Mouse (Mus musculus): ENCODE measurements at regions not wholly inside any gene's neighbourhood (a gene's known extent, or its start where the extent isn't known, plus 50 kb on each side); places are given as distances from the start of the nearest gene placed in this dataset.

DNA sequence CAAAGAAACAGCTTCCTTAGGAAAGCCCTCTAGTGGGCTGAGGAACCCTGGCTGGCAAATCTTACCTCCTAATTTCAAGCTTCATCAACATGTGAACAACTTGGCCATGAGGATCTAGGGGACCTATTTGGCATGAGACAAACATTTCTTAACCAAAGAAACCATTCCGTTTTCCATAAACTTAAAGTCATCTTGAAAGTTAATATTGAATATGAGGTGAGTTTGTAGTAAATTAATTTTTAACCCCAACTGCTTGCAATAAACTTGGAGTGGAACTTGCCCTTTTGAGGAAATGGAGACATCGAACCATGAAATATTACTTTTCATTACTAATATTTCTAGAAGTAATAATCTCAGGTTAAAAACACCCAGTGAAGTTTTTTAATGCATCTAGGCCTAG lies 229.7 kb downstream of the Cdh26 start:
- no peak for DNase-seq

DNA sequence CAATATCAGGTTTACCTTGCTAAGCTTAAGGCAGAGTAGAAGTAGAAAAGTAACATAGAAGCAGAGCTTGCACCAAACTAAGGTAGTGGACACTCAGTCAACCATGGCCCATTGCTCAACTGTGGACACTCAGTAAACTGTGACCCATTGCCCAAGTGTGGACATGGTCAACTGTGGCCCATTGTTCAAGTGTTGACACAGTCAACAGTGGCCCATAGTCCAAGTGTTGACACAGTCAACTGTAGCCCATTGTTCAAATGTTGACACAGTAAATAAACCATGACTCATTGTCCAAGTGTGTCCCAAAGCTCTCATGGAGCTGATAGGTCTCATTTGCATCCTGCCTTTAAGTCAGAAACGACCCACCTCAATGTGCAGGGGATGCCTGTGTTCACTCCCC lies 232.1 kb downstream of the Cdh26 start:
- no peak for DNase-seq

DNA sequence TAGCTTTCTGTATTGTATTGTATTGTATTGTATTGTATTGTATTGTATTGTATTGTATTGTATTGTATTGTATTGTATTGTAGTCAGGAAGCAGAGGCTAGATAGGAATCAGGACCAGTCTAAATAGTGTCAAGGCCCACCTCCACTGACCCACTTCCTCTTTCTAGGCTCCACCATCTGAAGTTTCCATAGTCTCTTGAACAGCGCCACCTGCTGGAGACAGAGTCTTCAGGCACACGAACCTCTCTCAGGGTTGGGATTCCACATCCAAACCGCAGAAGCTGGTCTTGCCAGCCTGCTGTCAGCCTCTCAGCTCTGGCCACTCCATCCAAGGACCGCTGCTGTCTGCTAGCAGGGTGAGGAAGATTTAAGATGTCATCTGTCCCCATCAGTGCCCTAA lies 234.6 kb downstream of the Cdh26 start:
- DNase-seq = peak; percentile 23 to 69

DNA sequence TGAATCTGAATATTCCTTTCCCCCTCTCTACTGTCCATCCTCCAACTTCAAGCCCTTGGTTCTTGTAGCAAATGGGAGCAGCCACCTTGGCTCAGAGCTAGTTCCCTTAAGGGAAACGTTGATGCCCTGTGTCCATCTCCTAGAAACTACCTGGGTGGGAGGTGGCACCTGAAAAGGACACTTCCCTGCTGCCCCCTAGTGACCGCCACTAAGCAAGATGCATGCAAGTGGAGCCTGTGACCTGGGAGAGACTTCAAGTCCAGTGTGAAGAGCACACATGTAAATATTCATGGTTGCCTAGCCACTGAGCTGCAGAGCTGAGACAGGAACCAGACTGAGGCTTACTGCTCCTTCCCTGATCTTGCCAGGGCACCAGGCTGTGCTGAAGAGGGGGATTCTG lies 238.1 kb downstream of the Cdh26 start:
- DNase-seq = peak in 1 of 2 experiments; percentile 12

DNA sequence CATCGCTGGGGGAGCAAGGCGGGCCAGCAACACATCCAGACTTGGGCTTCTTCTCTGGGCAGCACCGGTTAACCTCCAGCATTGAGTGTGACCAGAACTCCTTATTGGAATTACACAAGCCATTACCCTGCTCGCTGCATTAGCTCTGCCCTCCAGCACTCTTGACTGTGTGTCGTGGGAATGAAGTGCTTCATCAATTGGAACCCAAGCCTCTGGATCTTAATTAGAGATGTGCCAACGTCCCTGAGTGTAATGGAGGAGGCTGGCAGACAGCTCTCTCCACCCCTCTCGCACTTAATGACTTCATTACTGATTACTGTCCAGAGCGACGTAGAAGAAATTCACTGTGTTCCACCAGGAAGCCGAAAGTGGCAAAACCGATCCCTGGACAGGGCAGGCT lies 240.6 kb downstream of the Cdh26 start:
- peak in 1 of 2 experiments; percentile 9 for DNase-seq

DNA sequence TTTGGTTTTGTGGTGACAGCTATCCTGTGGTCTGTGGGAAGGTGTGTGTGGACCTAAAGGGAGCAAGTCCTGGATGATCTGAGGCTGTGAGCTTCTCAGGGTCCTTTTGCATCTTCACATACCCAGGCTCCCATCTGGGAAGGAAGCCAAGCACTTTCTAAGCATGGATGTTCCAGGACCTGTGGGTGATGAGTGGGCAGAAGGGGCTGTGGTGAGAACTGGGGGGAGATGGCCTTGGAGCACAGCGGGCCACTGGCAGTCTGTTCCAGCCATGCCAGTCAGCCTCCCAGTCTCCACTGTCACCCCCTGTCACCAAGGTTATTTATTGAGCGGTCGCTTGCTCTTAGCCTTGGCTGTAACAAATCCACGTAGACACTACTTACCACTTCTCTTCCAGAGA lies 243.3 kb downstream of the Cdh26 start:
- no peak for DNase-seq

DNA sequence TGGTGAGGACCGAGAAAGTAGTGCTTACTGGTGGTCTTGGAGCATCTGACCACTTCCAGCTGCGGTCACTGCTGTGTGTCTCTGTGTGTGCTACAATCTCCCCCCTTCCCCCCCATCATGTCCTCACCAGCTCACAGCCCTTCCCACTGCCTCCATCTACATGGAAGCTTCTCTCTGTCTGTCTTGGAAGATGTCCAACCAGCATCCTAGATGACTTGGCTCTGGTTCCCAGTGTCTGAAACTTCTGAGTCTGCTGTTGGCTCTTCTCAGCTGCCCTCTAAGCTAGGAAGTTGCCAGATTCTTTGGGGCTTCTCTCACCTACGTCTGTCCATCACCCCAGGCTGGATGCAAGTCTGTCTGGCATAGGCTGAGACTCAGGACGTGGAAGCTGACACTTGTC lies 244.3 kb downstream of the Cdh26 start:
- no peak for DNase-seq

DNA sequence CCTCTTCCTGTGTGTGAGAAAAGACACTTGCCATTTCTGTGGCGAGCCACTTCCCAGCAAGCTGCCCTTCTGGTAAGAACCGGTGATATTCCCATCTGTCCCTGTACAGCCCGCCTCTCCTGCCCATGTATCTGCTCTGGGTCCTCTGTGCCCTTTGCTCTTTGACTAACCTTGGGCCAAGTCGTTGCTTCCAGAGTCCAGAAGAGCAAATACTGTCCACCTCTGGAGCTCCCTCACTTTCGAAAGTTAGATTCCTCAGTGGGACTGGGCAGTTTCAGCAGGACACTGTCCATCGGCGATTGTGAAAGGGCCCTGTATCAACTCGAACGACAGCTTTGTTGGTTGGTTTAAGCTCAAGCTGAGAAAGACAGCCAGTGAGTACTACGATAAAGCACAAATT lies 246.6 kb downstream of the Cdh26 start:
- no peak for DNase-seq

DNA sequence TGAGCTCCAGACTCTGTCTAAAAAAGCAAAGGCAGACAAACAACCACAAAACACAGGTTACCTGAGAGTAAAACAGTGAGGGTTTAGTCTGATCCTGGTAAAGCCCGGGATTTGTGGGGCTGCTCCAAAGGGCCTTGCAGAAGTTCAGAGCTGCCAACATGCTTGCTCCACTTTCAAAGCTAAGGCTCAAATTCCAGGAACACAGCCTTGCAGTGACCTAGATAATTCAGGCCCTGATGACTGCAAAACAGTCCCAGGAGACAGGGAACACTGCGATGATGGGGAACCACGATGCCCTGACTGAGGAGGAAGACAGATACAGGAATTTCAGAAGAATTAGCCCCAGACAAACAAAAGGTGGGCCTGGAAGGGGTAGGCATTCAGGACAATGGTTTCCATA lies 250.0 kb downstream of the Cdh26 start:
- peak in 1 of 2 experiments; percentile 22 for DNase-seq

DNA sequence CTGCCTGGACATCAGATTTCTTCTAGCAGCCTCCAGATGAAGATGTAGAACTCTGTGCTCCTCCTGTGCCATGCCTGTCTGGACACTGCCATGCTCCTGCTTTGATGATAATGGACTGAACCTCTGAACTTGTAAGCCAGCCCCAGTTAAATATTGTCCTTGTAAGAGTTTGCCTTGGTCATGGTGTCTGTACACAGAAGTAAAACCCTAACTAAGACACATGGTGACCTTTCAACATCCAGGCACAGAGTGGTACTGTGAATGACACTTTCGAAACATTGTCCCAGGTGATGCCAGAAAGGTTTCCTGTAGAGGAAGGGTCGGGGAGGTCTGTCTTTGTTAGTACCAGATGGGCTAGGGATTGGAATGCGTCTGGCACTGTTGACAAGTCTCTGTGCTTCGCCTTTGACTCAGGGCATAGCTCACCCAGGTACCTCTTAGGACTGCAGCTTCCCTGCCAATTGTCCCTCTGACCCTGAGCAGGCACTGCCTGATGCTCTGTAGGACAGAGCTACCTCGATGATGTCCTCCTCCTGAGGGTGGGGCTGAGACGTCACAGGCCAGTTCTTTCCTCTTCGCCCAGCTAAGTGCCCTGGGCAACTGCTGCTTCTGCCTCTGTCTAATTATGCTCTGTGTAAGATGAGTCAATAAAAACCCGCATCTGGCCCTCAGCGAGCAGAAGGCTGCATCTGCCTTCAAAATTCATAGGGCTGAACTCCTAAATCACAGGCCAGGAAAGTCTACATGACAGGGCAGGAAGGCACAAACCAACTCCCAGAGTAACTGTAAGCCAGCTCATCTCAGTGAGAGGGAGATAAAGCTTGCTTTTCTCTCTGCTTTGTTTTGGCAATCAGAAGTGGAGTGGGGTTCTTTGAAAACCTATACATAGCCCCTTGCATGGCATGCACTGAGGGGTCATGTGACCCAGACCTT lies 254.0 kb downstream of the Cdh26 start:
- DNase-seq = no peak

DNA sequence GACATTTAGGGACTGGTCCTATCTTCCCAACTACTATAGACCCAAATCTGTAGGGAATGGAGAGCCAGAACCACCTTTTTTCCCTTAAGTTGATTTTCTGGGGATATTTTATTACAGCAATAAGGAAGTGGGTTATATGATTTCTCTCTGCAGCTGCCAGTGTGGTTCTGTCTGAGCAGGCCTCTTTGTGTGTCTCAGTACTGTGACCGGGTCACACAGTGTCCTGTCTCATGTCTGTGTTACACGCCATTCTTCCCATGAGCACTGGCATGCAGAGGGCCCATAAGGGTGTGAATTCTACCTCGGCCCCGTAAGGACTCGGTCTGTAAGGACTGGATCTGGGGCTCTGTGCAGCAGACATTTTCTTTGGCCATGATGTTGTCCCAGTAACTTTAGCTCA lies 254.9 kb downstream of the Cdh26 start:
- DNase-seq = no peak

DNA sequence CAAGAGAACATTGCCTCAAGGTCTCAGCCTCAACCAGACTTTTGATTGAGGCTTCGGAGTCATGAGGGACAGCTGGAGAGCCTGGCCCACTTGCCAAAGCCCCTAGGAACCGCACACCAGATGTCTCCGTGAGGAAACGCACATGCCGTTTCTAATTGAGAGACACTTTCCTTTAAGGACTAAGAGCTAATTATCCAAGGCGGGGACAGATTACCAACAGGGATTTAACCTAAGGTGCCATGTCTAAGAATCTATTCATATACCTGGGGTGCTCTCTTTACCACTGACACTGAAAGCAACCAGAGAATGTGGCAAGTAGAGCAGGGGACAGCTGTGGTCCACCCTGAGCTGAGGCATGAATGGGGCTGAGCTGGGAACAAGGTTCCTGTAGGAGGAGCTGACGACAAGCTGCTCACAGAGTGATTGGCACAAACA lies 255.9 kb downstream of the Cdh26 start:
- DNase-seq = no peak

DNA sequence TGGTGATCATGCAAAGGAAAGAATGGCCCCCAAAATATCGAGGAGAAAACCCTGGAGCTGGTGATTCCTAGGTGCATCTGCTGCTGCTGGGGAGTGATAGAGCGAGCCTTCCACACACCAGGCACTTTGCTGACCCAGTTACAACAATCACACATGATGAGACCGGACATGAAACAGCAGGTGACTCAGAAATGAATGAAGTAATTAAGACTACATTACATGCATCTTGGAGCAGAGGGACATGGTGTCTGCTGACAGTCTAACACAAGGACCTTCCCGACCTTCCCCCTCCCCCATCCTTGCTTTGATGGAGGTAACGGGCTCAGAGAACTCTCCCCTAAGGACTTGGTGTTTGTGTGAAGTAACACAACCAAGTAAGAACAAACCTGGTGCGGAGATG lies 258.3 kb downstream of the Cdh26 start:
- DNase-seq = no peak

DNA sequence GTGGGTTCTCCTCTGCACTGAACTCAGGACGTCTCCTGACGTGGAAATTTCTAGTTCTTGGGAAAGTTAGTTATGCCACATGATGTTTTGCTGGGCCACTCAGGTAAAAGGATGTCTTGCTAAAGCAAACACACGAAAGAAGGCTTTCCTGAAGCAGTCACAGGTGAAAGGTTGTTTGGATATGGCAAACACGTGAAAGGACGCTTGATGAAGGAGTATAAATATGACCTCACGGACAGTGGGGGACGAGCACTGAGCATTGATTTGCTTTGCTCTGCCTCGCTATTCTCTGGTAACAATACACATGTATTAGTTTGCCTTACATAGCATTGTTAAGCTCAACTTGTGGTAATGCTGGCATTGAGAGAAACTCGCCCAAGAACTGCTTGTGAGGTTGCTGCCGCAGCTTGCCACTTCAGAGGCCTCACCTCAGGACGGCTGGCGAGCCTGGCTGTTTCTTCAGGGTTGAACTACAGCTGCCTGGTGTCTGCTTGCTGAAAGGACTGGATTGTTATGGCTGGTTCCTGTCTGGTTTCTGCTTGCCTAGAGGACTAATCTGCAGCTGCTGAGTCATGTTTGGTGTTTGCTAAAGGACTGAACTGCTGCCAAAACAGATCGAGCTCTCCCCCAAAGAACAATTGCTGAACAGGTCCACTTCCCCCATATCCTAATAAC lies 261.0 kb downstream of the Cdh26 start:
- peak; percentile 37 to 38 for DNase-seq

DNA sequence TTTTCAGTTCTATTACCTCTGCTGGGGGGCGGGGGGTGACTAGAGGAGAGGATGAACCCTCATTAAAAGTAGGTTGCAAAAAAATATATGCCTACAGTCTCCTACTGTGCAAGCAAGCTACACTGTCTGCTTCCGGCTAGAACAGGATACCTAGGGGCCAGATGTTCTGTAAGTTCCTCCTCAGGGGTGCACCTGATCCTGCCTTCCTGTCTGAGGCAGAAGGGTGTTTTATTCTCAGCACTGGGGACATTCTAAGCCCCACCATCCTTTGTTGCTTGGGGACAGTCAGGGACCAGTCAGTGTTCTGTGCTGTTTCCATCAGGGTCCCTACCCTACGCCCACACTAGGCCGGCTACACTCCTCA lies 261.5 kb downstream of the Cdh26 start:
- DNase-seq = no peak

DNA sequence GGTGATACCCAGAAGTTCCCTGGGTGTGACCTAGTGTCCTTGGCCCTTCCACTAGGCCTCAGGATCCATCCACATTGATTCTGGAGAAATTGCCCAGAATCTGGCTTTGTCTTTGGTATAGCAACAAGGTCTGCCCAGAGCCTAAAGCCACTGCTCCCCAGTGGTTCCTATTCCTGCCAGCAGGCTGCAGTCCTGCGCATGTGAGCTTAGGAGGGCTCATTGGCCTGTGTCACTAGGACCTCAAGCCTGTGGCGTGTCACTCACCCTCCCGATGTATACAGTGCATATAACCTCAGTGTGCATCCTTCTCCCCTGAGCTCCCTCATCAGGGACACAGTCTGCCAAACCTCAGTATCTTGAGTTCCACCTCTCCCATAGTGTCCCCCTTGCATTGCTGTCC lies 261.9 kb downstream of the Cdh26 start:
- no peak for DNase-seq

DNA sequence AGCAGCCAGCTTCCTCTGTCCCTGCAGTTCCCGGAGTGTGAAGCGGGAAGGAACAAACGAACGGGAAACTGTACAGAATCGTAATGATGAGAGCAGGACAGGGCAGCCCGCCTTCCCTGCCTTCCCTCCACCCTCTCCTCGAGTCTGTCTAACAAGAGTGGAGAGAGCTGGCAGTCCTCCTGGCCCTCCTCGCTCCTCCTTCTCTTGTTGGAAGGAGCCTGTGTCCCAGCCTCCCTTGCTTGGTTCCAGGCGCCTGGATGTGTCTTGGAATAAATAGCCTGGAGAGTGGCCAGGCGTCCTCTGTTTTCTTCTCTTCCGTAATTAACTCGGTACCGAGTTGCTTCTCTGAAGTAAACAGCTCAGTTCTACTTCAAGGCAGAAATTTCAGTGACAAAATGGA lies 268.3 kb downstream of the Cdh26 start:
- peak; percentile 72 to 85 for DNase-seq

DNA sequence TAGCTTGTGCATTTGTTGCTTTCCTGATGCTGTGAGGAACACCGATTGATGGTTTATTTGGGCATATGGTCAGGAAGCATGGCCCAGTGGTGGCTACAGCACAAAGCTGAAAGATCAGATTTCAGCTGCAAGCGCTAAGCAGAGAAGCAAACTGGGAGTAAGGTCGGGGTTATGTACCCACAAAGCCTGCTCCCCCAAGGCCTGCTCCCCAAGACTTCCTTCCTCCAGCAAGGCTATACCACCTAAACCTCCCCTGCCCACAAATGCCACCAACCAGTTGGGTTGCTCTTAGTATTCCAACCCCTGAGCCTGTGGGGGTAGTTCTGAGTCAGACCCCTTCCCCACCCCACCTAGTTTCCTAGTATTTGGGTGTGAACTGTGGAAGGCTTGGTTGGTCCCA lies 270.5 kb downstream of the Cdh26 start:
- no peak for DNase-seq

DNA sequence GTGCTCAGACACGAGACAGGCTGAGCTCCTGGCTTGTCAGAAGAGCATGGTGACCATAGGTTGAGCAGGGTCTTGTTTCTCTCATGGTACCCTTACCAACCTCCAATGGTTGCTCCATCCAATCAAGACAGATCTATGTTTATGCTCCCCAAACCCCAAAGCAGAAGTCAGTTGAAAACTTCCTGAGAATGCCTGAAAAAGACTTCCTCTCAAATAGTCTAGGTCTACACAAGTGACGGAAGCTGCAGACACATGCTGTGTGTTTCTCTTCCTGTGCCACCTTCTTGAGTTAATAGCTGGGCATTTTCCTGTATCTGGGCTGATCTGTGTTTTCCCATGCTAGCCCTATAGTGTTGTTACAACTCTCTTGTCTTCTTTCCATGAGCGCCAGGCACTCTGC lies 274.2 kb downstream of the Cdh26 start:
- DNase-seq = no peak

DNA sequence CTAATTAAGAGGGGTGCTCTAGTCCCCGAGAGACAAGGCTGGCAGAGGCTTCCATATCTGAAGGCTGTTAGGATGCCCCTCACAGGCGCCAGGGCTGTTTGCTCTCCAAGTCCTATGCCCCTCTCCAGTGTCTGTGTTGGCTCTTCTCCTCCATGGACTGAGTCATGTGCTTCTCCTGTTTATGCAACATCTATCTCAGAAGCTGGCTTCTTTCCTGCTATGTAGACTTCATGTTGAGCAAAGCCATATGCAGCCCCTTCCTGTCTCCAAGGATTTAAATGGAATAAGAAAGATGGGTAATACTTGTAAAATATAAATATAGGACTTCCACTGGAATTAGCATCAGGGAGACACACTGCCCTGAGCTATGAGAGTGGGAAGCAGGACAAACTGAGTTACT lies 278.3 kb downstream of the Cdh26 start:
- DNase-seq = no peak

DNA sequence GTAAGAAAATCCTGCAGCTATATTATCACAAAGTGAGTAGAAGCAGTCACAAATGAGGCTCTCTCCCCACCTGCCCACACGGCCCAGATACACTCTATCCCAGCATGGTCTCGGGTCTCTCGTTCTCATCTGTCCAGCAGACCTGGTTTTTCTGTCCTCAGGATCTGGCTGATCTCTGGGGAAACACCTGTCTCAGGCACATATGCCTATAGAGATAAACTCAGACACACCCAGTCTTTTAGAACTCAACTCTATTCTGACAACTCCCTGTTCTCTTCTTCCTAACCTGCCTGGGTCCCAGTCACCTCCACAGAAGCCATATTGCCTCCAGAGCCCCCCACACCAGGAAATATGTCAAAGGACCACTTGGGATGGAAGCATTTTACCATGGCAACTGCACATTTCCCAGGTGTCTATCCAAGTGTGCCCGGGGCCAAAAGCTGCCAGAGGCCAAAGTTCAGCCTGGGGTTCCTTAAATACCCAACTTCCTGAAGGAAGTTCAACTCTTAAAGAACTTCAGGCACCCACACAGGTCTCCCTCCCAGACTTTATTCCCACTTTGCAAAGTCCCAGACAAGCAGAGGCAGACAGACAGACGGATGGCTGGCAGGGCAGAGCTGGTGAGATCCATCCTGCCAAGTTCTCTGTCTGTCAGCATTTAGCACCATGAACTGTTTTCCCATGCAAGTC lies 279.0 kb downstream of the Cdh26 start:
- no peak for DNase-seq

DNA sequence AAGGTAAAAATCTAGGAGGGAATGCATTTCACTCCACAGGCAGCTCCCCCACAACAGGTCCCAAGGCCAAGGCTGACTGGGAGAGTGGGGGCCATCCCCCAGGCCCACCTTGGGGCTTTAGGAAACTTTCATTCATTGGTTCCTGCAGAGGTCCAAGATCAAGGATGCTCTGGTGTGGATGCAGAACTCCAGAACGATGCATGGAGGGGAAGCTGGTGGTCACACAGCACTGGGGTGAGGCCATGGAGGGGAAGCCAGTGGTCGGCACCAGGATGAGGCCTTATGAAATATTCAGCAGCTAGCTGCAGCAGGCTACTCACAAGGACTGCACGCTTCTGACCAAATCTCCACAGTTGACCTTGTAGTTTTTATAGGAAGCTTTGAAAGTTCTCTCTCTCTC lies 279.7 kb downstream of the Cdh26 start:
- no peak for DNase-seq

DNA sequence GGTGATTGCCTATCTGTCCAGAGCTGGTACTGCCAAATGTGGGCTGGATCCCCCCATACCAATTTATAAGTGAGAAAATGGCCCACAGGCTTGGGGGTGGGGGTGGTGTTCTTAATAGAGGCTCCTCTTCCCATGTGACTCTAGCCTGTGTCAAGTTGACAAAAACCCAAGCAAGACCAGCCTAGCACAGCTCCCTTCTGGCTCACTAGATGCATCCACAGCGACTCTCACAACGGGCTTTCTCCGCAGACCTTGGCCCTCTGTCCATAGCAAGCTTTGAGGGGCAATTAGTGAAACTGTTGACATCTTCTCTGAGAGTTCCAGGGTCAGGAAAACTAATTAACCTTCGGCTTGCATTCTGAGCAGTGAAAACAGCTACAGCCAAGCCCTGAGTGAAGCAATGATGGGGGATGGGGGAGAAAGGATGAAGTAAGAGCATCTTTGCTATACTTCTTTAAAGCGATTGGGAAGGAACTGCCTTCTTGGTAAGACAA lies 281.3 kb downstream of the Cdh26 start:
- no peak for DNase-seq
